Mouse (Mus musculus): ENCODE measurements around the gene Ccdc124. TPM values are rescaled to one million over a fixed set of nuclear protein-coding genes. Genes with fewer than 3 reads are reported as not detected.

Ccdc124 gene
- polyA plus RNA-seq, 1 experiment from 2014 or later: 87.2 TPM

- Histone ChIP-seq H3K27ac (no peak overlapping the region), H3K9me3 (replicated peaks; ENCODE audit: low read length) (no peaks in the 10 kb centered on the region), H3K27me3 (ENCODE audit: insufficient read depth, low read length) (no peaks in the 10 kb centered on the region), H3K9ac (ENCODE audit: low read depth, low read length) (no peak overlapping the region), H3K4me2 (ENCODE audit: low read length) (no peak overlapping the region), H3K36me3 (ENCODE audit: insufficient read depth, low read length) (peaks cover 12% of the 10 kb centered on the region; the same call in 1 of the 2 replicates), H3K4me3 (replicated peaks; ENCODE audit: low read depth, low read length) (no peak overlapping the region), H3K4me1 (replicated peaks; ENCODE audit: insufficient read depth, low read length) (peaks cover 6% of the 10 kb centered on the region; the same call in 1 of the 2 replicates)
- DNase-seq (ENCODE audit: low spot score): no peak
- no peak for ATAC-seq (replicated peaks; ENCODE audit: low FRiP score, low read depth)
- TF ChIP-seq CTCF (IDR thresholded peaks at IDR 0.05; ENCODE audit: low read depth): no peak
- 93% methylated on average over 2 of the region's 2 CpGs for WGBS
Measured at GRCm38 (mm10) chr8:70907518-70907917, 33.8 kb upstream of the Ccdc124 start.

- Histone ChIP-seq H3K9ac (ENCODE audit: low read depth, low read length) (peak within 1 kb of the TSS; percentile 85), H3K4me3 (replicated peaks; ENCODE audit: low read depth, low read length) (peak within 1 kb of the TSS; percentile 66), H3K36me3 (ENCODE audit: insufficient read depth, low read length) (peaks cover 4% of the 10 kb centered on the region; the same call in 1 of the 2 replicates), H3K9me3 (replicated peaks; ENCODE audit: low read length) (no peaks in the 10 kb centered on the region), H3K27me3 (ENCODE audit: insufficient read depth, low read length) (no peaks in the 10 kb centered on the region), H3K27ac (peak within 1 kb of the TSS; percentile 76), H3K4me2 (ENCODE audit: low read length) (peak within 1 kb of the TSS; percentile 96), H3K4me1 (replicated peaks; ENCODE audit: insufficient read depth, low read length) (peaks cover 6% of the 10 kb centered on the region; the same call in 1 of the 2 replicates)
- WGBS: 1% methylated on average over 71 of the region's 86 CpGs
- DNase-seq (ENCODE audit: low spot score) (peak; percentile 93), ATAC-seq (replicated peaks; ENCODE audit: low FRiP score, low read depth) (peak; percentile 86)
- TF ChIP-seq CTCF (IDR thresholded peaks at IDR 0.05; ENCODE audit: low read depth): no peak
Measured at GRCm38 (mm10) chr8:70905831-70906736, 32.3 kb upstream of the Ccdc124 start, which contains the start of gene Map1s. Gene Map1s, plus strand, starts transcription at chr8:70905932.

- 15% methylated on average over 8 of the region's 8 CpGs for WGBS
- Histone ChIP-seq H3K27ac (no peak overlapping the region), H3K4me1 (replicated peaks; ENCODE audit: insufficient read depth, low read length) (peaks cover 6% of the 10 kb centered on the region; the same call in 1 of the 2 replicates), H3K4me2 (ENCODE audit: low read length) (peak overlapping the region; percentile 96), H3K4me3 (replicated peaks; ENCODE audit: low read depth, low read length) (peak overlapping the region; percentile 66), H3K27me3 (ENCODE audit: insufficient read depth, low read length) (no peaks in the 10 kb centered on the region), H3K9me3 (replicated peaks; ENCODE audit: low read length) (no peaks in the 10 kb centered on the region), H3K9ac (ENCODE audit: low read depth, low read length) (peak overlapping the region; percentile 85), H3K36me3 (ENCODE audit: insufficient read depth, low read length) (no peaks in the 10 kb centered on the region)
- no peak for TF ChIP-seq CTCF (IDR thresholded peaks at IDR 0.05; ENCODE audit: low read depth)
- DNase-seq (ENCODE audit: low spot score): no peak
- peak; percentile 18; the same call in 1 of the 2 replicates for ATAC-seq (replicated peaks; ENCODE audit: low FRiP score, low read depth)
Measured at GRCm38 (mm10) chr8:70905463-70905830, 31.7 kb upstream of the Ccdc124 start.

- H3K36me3 ChIP-seq (ENCODE audit: insufficient read depth, low read length): no peaks in the 10 kb centered on the region
- H3K4me2 ChIP-seq (ENCODE audit: low read length): no peak overlapping the region
- no peaks in the 10 kb centered on the region for H3K27me3 ChIP-seq (ENCODE audit: insufficient read depth, low read length)
- peak; percentile 58 for DNase-seq (ENCODE audit: low spot score)
- no peak for ATAC-seq (replicated peaks; ENCODE audit: low FRiP score, low read depth)
- WGBS: 50% methylated on average over 4 of the region's 4 CpGs
- no peak for TF ChIP-seq CTCF (IDR thresholded peaks at IDR 0.05; ENCODE audit: low read depth)
- H3K4me3 ChIP-seq (replicated peaks; ENCODE audit: low read depth, low read length): no peak overlapping the region
- H3K9me3 ChIP-seq (replicated peaks; ENCODE audit: low read length): no peaks in the 10 kb centered on the region
- no peak overlapping the region for H3K27ac ChIP-seq
- H3K9ac ChIP-seq (ENCODE audit: low read depth, low read length): no peak overlapping the region
- peaks cover 6% of the 10 kb centered on the region; the same call in 1 of the 2 replicates for H3K4me1 ChIP-seq (replicated peaks; ENCODE audit: insufficient read depth, low read length)
Measured at GRCm38 (mm10) chr8:70904532-70904931, 30.8 kb upstream of the Ccdc124 start.

GRCm38 (mm10) chr8:70903582-70903981 is 29.8 kb upstream of the Ccdc124 start:
- no peak overlapping the region for H3K4me2 ChIP-seq (ENCODE audit: low read length)
- H3K36me3 ChIP-seq (ENCODE audit: insufficient read depth, low read length): no peaks in the 10 kb centered on the region
- no peak overlapping the region for H3K4me3 ChIP-seq (replicated peaks; ENCODE audit: low read depth, low read length)
- no peak overlapping the region for H3K27ac ChIP-seq
- ATAC-seq (replicated peaks; ENCODE audit: low FRiP score, low read depth): no peak
- no peak for TF ChIP-seq CTCF (IDR thresholded peaks at IDR 0.05; ENCODE audit: low read depth)
- H3K9me3 ChIP-seq (replicated peaks; ENCODE audit: low read length): no peaks in the 10 kb centered on the region
- no peak for DNase-seq (ENCODE audit: low spot score)
- H3K9ac ChIP-seq (ENCODE audit: low read depth, low read length): no peak overlapping the region
- peaks cover 6% of the 10 kb centered on the region; the same call in 1 of the 2 replicates for H3K4me1 ChIP-seq (replicated peaks; ENCODE audit: insufficient read depth, low read length)
- no peaks in the 10 kb centered on the region for H3K27me3 ChIP-seq (ENCODE audit: insufficient read depth, low read length)

GRCm38 (mm10) chr8:70903112-70903511 is 29.4 kb upstream of the Ccdc124 start:
- Histone ChIP-seq H3K27me3 (ENCODE audit: insufficient read depth, low read length) (no peaks in the 10 kb centered on the region), H3K27ac (no peak overlapping the region), H3K4me3 (replicated peaks; ENCODE audit: low read depth, low read length) (no peak overlapping the region), H3K4me1 (replicated peaks; ENCODE audit: insufficient read depth, low read length) (peaks cover 10% of the 10 kb centered on the region), H3K9ac (ENCODE audit: low read depth, low read length) (no peak overlapping the region), H3K4me2 (ENCODE audit: low read length) (no peak overlapping the region), H3K36me3 (ENCODE audit: insufficient read depth, low read length) (no peaks in the 10 kb centered on the region), H3K9me3 (replicated peaks; ENCODE audit: low read length) (no peaks in the 10 kb centered on the region)
- no peak for TF ChIP-seq CTCF (IDR thresholded peaks at IDR 0.05; ENCODE audit: low read depth)
- 67% methylated on average over 3 of the region's 4 CpGs for WGBS
- DNase-seq (ENCODE audit: low spot score) (no peak), ATAC-seq (replicated peaks; ENCODE audit: low FRiP score, low read depth) (no peak)
